Mouse (Mus musculus) yolk sac, embryonic 10.5 days (tissue): ENCODE measurements around the gene Sh3bp5.
A peak's percentile ranks its signal among the peaks of the same experiment; 100 is the strongest.

Experiments used
- DNase-seq: peaks from one replicate; pipeline ENCODE4 v3.0.0-alpha.2; 2017; ENCODE audit warnings: low spot score

Sh3bp5 gene

DNA sequence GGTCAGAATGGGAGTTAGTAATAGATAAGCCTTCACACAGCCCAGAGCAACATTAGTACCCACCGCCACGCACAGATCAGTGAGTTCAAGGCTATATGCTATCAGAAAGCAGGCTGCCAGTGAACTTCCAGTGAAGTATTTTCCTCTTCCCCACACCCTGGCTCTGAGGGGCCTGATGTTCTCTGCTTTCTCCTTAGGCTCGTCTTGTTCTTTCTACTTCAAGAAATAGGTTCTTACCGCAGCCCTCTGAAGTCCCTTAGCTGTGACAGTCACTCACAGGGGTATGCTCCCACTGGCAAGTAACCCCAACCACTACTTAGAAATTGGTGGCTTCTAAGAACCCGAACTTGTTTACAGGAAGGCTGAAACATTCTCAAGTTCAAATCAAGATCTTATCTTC is 2.8 kb downstream of the Sh3bp5 start:
- DNase-seq, result no peak

- no peak for DNase-seq
These were observed 3.5 kb downstream of the Sh3bp5 start for GRCm38 (mm10) chr14:31432424-31432823.

DNA sequence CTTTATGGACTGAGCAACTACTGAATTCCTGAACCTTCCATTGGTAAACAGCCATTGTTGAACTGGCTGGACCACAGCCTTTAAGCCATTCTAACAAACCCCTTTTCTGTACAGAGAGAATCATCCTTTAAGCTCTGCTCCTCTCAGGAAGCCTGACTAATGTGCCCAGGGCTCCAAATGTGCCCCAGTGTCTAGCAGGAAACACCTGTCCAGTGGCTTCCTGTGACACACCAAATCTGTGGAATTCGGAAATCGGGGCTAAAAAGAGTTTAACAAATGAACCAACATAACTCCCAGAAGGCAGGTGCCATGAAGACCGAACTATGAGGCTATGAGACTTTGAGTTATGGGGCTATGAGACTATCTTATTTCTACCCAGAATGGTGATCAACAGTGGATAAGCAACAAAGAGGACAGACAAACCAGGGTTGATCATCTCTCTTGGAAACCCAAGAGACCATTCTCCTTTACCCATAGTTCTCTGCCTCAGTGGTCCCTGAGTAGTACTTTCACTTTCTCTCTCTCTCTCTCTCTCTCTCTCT is 4.0 kb downstream of the Sh3bp5 start:
- no peak for DNase-seq

GRCm38 (mm10) chr14:31429004-31429395 is 6.9 kb downstream of the Sh3bp5 start:
- DNase-seq, result peak; percentile 74

DNA sequence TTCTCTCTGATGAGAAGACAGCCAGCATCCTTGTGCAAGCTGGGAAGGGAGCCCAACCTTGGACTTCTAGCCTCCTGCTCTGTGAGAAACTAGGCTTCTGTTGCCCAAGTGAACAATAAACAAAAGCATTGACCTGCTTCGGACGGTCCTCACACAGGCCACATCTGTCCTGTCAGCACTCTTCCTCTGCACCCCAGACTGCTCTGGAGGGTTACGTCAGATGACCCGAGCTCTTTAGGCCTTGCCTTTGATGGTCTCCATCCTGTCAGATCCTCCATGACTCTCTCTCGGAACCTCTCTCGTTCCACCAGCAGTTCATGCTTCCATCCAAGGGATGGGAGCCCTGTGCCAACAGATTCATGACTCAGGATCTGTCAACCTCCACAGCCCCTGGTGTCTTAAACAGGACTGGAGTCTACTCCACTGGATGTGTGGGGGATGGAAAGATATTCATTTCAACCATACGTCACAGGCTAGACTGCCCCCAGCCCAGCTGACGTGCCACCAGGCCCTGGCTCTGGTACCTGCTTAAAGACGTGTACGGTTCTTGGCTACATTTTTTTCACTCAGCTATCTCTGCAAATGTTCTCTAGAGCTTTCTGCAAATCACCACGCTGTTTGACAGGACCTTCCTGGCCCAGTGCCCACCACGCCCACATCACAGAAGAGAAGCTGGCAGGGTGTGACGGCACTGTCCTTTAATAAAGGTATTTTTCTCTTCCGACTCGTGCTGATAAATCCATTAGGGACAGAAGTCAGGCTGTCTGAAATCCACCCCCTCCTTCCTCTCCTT is 7.5 kb downstream of the Sh3bp5 start:
- DNase-seq, result peak; percentile 68

DNA sequence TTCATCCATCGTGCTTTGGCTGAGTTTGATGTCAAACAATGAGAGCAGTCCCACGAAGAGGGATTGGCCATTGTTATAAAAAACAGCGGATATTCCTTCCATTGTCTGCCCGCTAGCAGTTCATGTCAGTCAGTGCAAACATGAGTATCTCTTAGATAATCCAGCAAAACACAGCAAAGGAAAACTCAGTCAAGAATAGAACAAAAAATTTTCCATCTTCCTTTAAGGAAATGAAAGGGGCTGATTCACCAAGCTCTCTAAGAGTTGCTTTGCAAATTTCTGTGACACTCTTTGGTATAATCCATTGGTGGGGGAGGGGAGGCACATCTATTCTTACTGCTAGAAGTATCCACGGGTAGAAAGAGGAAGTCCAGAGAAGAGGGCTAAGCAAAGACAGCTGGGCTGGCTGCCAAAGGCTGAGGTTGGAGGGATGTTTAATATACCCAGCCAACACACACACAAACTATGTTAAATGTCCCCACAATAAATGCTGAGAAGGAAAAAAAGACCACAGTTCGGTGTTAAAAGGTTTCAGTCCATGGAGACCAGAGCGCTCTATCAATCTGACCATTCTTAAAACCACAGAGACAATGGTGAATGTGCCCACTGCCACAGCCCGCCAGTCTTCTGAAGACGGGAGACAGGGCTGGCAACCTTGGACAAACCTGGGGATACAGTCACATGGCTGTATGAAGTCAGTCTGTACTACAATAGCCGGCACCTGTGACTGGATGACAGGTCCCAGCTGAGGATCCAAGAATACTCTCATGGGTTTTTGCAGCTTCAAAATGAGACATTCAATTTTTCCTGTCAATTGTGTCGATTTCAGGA is 12.7 kb downstream of the Sh3bp5 start:
- DNase-seq, result peak; percentile 50

- DNase-seq, result no peak
These were observed 13.5 kb downstream of the Sh3bp5 start for GRCm38 (mm10) chr14:31422395-31422794.

DNA sequence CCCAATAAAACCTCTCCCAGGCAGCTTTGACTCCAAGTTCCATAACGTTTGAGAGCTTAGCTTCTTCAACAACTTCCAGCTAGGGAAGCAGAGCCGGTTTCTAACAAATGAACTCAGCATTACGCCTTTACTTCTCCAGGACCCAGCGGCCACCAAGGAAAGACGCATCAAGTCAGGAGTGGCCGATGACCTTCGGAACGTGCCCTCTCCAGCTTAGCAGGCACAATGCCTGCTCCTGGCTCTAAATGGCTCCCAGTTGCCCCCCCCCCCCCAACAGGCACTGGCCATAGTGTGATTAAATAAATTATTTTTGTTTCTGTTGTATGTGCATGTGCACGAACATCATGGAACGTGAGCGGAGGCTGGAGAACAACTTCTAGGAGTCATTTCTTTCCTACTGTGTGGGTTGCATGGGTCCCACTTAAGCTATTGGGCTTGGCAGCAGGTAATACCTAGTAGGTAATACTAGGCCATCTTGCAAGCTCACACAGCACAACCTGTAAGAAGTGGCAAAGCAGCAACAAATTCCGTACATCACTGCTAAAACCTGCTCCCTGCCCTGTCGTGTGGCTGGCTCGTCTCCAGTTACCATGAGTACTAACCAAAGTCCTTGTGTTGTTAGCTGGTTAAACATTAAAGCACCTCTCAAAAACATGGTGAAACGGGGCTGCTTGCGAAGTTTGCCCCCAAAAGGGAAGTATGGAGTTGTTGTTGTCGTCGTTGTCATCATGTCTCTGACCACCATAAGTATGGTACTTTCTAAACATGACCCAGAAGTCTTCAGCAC is 14.2 kb downstream of the Sh3bp5 start:
- peak; percentile 57 for DNase-seq

DNA sequence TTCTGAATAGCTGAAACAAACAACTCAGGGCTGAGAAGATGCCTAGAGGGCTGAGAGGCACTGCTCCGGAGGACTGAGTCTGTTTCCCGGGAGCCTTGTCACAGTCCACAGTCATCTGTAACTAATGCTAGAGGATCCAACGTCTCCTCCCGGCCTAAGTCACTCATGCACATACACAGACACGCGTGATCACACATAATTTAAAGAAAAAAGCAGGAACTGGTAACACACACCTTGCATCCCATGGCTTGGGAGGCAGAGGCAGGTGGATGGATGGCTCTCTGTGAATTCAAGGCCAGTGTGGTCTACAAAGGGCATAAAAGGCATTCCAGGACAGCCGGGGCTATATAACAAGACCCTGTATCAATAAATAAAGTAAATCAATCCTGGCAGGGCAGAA is 14.9 kb downstream of the Sh3bp5 start:
- no peak for DNase-seq

DNA sequence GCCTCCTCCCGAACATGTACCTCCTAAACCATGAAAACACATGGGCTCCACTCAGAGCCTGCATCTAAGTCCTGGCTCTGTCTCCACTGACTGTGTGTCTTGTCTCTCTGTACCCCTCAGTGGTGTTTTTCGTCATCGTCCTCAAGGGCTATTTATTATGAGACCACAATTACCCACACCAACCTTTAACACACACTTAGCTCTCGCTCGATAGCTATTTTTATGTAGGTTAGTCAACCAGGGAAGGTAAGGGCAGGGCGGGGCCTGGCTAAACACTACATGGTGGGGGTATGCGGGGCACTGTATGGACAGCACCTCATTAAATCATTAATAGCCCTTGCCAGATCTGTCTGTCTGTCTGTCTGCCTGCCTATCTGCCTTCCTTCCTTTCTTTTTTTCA is 15.3 kb downstream of the Sh3bp5 start:
- no peak for DNase-seq

DNA sequence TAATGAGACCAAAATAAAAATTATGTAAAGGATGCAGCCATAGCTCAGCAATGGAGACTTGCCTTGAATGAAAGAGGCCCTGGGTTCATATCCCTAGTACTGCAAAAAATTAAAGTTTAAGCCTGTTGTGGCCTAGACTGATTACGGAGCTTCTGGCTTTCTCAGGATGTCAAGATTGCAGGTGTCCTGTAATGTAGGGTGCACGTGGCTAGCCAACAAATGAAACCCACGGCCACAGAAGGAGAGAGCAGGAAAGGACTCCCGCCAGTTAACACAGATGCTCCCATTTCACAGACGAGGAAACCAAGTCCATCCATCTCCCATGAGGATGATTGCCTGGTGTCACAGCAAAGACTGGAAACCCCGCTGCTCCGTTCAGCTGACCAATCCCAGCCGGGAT is 15.7 kb downstream of the Sh3bp5 start:
- DNase-seq, result no peak

GRCm38 (mm10) chr14:31419279-31419678 is 16.6 kb downstream of the Sh3bp5 start:
- peak; percentile 85 for DNase-seq

GRCm38 (mm10) chr14:31416835-31417549 is 18.9 kb downstream of the Sh3bp5 start:
- no peak for DNase-seq

DNA sequence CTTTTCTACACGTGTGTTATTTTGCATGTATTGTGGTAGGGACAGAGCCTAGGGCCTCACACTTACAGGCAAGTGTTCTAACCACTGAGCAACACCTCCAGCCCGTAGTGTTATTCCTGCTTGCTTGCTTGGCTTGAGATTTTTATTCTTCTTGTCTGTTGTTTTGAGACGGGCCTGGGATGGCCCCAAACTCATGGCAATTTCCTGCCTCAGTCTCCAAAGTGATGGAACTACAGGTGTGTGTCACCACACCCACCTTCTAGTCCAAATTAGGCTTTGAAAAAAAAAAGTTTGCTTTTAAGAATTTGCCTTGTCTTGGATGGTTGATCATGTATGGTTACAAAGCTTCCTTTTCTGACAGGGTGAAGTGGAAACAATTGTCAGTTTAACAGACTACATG is 19.5 kb downstream of the Sh3bp5 start:
- no peak for DNase-seq

DNA sequence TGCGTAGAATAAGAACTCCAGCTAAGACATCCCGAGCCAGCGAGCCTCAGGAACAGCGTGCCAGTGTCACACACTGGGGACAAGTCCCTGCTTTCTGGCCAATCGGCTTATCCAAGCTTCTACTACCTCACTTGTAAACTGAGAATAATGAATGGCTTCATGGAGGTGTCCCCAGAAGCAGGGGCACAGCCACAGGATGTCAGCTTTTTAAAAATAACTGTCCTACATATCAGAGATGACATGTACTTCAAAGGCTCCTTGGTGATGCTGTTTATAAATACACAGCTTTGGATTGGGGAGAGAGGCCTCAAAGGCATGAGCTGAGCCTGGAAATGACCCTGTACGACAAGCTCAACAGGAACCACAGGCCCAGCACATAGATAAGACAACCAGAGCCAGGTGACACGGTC is 20.9 kb downstream of the Sh3bp5 start:
- DNase-seq, result no peak

DNA sequence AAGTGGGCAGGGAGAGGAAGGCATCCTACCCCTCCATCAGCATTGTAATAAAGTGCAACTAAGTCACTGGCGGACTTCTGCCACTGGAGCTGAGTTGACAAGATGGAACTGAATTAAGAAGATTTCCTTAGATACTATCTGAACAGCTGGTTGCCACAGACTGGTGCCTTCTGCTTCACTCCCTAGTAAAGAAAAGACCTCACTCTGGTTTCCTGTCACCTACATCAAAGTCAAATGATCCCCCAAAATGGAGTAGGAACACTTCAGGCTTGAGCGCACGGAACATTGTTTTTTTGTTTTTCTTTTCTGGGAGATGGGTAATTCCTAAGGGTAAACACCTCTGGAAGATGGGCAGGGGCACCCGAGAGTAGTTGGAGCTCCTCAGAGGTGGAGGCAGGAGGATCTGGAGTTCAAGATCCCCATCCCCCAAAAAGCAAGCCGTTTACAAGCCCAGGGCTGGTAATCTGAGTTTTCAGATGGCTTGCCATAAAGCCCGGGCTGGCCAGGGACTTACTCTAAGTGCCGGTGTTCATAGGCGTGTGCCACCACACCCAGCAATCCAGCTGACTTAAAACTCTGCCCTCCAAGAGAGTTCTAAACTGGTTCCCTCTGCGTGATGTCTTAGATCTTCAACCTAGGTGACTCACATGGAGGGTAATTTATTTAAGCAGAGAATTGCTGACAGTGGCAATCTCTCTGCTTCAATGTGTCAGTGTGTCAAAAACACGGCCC is 21.5 kb downstream of the Sh3bp5 start:
- no peak for DNase-seq

- DNase-seq, result no peak
These were observed 22.3 kb downstream of the Sh3bp5 start for GRCm38 (mm10) chr14:31413475-31414086.

GRCm38 (mm10) chr14:31412651-31413056 is 23.2 kb downstream of the Sh3bp5 start:
- no peak for DNase-seq

DNA sequence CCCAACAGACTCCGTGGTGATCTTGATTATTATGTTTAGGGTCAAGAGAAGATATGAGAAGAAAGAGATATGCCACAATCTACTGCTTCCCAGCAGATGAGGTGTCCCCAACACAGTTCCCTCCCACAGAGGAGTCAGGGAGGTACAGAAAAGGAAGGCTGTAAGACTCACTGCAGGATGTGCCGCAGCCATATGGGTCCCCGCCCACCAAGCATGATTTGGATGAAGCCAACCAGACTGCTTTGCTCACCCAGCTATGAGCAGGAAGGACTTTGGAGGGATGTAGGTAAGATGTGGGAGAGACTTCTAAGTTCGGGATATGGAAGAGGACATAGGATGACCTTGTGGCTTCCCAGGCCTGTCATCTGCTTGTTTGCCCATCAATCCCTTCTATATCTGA is 25.1 kb downstream of the Sh3bp5 start:
- no peak for DNase-seq

- no peak for DNase-seq
These were observed 25.7 kb downstream of the Sh3bp5 start for GRCm38 (mm10) chr14:31410123-31410724.
